Mouse (Mus musculus): ENCODE measurements around the gene Krt90.
A peak's percentile ranks its signal among the peaks of the same experiment; 100 is the strongest.

Gene Krt90

GRCm38 (mm10) chr15:101562850-101563249, at the start of gene Krt90:
Gene Krt90, minus strand, starts transcription at chr15:101562950.
- DNase-seq (ENCODE audit: low spot score) = no peak

GRCm38 (mm10) chr15:101599123-101599522, 36.4 kb upstream of the Krt90 start:
- no peak for DNase-seq (ENCODE audit: low spot score)

GRCm38 (mm10) chr15:101588216-101588615, 25.5 kb upstream of the Krt90 start:
- DNase-seq (ENCODE audit: low spot score) = no peak

GRCm38 (mm10) chr15:101584456-101584855, 21.7 kb upstream of the Krt90 start:
- DNase-seq (ENCODE audit: low spot score) = no peak

- no peak for DNase-seq (ENCODE audit: low spot score)
Observed at GRCm38 (mm10) chr15:101583211-101583965, 20.6 kb upstream of the Krt90 start.

- DNase-seq (ENCODE audit: low spot score) = no peak
Observed at GRCm38 (mm10) chr15:101581701-101582100, 19.0 kb upstream of the Krt90 start.

GRCm38 (mm10) chr15:101575506-101575905, 12.8 kb upstream of the Krt90 start:
- no peak for DNase-seq (ENCODE audit: low spot score)

- DNase-seq (ENCODE audit: low spot score) = no peak
Observed at GRCm38 (mm10) chr15:101573796-101574345, 11.1 kb upstream of the Krt90 start, which contains the start of gene Krt75. Gene Krt75, minus strand, starts transcription at chr15:101573904.

- DNase-seq (ENCODE audit: low spot score) = no peak
Observed at GRCm38 (mm10) chr15:101567780-101568179, 5.0 kb upstream of the Krt90 start.

- DNase-seq (ENCODE audit: low spot score) = no peak
Observed at GRCm38 (mm10) chr15:101558034-101558646, 4.6 kb downstream of the Krt90 start.

GRCm38 (mm10) chr15:101553169-101553568, 9.6 kb downstream of the Krt90 start:
- no peak for DNase-seq (ENCODE audit: low spot score)

GRCm38 (mm10) chr15:101552188-101552587, 10.6 kb downstream of the Krt90 start:
- DNase-seq (ENCODE audit: low spot score) = no peak

GRCm38 (mm10) chr15:101550567-101550966, 12.2 kb downstream of the Krt90 start, which contains the start of gene Krt82:
Gene Krt82, minus strand, starts transcription at chr15:101550667.
- no peak for DNase-seq (ENCODE audit: low spot score)

GRCm38 (mm10) chr15:101544478-101544877, 18.3 kb downstream of the Krt90 start:
- no peak for DNase-seq (ENCODE audit: low spot score)

GRCm38 (mm10) chr15:101542543-101542942, 20.2 kb downstream of the Krt90 start:
- DNase-seq (ENCODE audit: low spot score) = no peak

- no peak for DNase-seq (ENCODE audit: low spot score)
Observed at GRCm38 (mm10) chr15:101538580-101538900, 24.2 kb downstream of the Krt90 start.

GRCm38 (mm10) chr15:101537864-101538579, 24.7 kb downstream of the Krt90 start:
- no peak for DNase-seq (ENCODE audit: low spot score)

- no peak for DNase-seq (ENCODE audit: low spot score)
Observed at GRCm38 (mm10) chr15:101536054-101536850, 26.5 kb downstream of the Krt90 start.

- DNase-seq (ENCODE audit: low spot score) = no peak
Observed at GRCm38 (mm10) chr15:101532720-101533119, 30.0 kb downstream of the Krt90 start, which contains the start of gene Krt84. Gene Krt84, minus strand, starts transcription at chr15:101532820.

GRCm38 (mm10) chr15:101522556-101523232, 40.1 kb downstream of the Krt90 start:
- no peak for DNase-seq (ENCODE audit: low spot score)

- DNase-seq (ENCODE audit: low spot score) = peak; percentile 49
Observed at GRCm38 (mm10) chr15:101519792-101520191, 43.0 kb downstream of the Krt90 start.
